Mouse (Mus musculus): Measurements from ENCODE around the gene Rassf4.

DNA sequence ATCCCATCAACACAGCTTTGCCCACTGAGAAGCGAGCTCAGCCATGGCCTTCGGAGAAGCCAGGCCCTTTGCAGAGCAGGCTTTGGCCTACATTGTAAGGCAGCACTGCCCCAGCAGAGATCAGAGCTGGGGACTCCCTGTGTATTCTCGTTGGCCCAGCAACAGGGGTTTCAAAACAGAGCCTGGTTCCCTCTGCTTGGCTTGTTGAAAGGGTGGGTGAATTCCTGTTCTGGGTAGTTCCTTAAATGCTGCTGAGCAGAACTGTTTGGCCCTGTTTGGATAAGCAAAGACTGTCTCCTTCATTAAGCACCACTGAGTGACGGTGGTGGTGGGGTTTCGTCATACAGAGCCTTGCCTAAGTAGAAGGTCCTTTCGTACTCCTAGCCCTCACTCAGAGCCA lies 9.7 kb downstream of the Rassf4 start:
- no peak for TF ChIP-seq POLR2A (IDR thresholded peaks at IDR 0.05; ENCODE audit: extremely low read depth, insufficient read depth, low read length)
- no peak for TF ChIP-seq CTCF (IDR thresholded peaks at IDR 0.05; ENCODE audit: low read depth, low read length)

Measured in liver, adult 2 months (tissue).